Mouse (Mus musculus): ENCODE measurements at regions not wholly inside any gene's neighbourhood (a gene's known extent, or its start where the extent isn't known, plus 50 kb on each side); places are given as distances from the start of the nearest gene placed in this dataset.

DNA sequence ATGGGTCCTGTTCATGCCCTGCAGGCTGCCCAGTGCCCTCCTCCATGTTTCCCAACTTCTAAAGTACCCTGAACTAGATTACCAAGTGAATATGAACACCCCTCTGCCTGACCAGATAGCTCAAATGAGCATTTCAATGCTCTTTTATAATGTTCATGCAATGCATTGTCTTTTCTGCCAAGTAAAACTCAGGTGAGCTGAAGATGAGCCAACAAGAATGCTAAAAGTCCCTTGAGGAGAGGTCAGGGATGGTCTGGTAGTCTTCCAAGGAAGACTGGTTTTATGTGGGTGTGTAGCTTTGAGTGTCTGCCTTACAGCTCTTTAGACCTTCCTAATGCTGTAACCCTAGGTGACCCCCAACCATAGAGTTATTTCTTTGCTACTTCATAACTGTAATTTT lies 58.0 kb upstream of the Abca12 start:
- no peak for DNase-seq

DNA sequence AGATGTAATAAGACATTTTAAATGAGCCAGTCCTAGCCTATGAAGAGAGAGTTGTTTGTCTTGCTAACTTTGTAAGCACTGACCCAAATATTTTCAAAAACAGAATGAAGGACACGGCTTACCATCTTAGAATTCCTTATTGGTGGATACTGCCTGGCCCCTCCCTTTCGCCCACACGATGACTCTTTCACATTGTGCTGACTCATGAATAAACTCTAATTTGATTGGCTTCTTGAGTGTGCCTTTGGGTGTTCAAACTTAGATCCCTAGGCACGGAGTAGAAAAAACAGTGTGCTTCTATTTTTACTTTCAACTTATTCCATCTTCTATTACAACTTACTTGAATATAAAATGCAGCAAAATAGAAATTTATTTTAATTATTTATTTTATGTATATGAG lies 68.4 kb upstream of the Abca12 start:
- DNase-seq, result no peak

DNA sequence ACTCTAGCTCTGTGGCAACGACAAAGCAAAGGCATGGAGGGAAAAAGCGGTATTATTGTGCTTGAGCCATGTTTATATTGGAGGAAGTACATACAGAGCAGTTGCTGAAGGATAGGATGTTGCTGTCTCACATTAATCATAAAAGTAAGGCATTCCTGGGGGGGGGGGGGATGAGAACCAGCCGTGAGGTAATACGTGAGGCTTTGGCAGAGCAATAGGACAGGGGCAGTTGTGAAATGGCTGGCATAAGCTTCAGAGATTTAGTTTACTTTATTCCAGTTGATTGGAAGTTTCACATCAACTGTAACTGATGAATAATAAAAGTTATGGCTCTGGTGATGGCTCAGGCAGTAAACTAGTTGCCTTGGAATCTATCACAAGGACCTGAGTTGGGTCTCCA lies 62.4 kb upstream of the Atic start:
- DNase-seq, result no peak

DNA sequence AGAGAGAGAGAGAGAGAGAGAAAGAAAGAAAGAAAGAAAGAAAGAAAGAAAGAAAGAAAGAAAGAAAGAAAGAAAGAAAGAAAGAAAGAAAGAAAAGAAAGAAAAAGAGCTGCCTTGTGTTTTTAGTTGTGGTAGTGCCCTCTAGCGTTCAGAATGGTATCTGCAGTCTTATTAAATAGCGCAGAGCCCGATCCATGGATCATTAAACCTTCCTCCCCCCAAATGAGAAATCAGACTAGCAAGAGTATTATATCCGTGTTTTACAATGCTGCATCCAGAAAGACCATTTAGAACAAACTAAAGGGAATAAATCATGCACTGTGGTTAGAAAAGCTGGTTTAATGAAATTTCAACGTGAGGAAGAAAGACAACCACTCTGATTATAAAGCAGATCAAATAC lies 51.1 kb upstream of the Atic start:
- DNase-seq, result peak; percentile 35

DNA sequence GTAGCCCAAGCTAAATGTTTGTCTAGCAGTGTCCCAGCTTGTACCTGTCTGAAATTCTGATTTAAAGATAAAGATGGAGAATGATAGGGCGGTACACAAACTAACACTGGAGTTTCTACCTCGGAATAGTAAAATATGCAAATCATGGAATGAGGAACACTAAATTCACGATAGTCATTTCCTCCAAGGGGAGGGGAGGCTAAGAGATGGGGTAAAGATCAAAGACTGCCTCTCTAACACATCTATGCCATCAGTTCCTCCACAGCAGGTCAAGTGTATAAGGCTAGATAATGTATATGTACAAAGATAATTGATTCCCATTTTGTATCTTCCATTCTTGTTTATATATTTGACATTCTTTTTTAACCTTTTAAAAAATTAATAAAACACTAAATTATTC lies 50.4 kb upstream of the Atic start:
- no peak for DNase-seq

Measured in kidney, adult 9 months (tissue).